Mouse (Mus musculus) megakaryocyte, embryonic 14.5 days (primary cell): ENCODE measurements around the gene Hebp1. TPM values are rescaled to one million over a fixed set of nuclear protein-coding genes. Genes with fewer than 3 reads are reported as not detected.

ENCODE experiments used
- H3K27me3 ChIP-seq: replicated peaks from 2 replicates; pipeline ENCODE3; 2012; ENCODE audit warnings: inconsistent platforms
- H3K36me3 ChIP-seq: replicated peaks from 2 replicates; pipeline ENCODE3; 2012; ENCODE audit warnings: low read length, inconsistent platforms, mixed read lengths
- H3K4me1 ChIP-seq: 2 replicates; pipeline ENCODE4 v1.6.1; 2012; ENCODE audit warnings: inconsistent platforms
- H3K4me3 ChIP-seq: replicated peaks from 2 replicates; pipeline ENCODE3; 2012; ENCODE audit warnings: moderate library complexity, mild to moderate bottlenecking, inconsistent platforms
- H3K9me3 ChIP-seq: 2 replicates; pipeline ENCODE4 v1.6.1; 2012; ENCODE audit warnings: inconsistent platforms
- FLI1 ChIP-seq: IDR thresholded peaks from 2 replicates; pipeline ENCODE4 v1.6.1; 2012; ENCODE audit warnings: low read length, inconsistent platforms, mixed read lengths
- GATA1 ChIP-seq: IDR thresholded peaks from 3 replicates; pipeline ENCODE4 v1.6.1; 2012; ENCODE audit warnings: mixed read lengths, low read length, inconsistent platforms, borderline replicate concordance
- polyA plus RNA-seq: library from polyadenylated mRNA; stranded (reverse); fragments of >175 nt; gene quantifications from 2 replicates; pipeline ENCODE4 v1.2.3, GENCODE M21; 2012; ENCODE audit warnings: low replicate concordance; ENCODE audit not compliant: insufficient read depth

Gene Hebp1
- polyA plus RNA-seq, 1 experiment = 3.9 TPM

- Histone ChIP-seq H3K4me3 (no peak overlapping the region), H3K4me1 (peaks cover 47% of the 10 kb centered on the region), H3K9me3 (no peaks in the 10 kb centered on the region), H3K36me3 (peaks cover 55% of the 10 kb centered on the region), H3K27me3 (no peaks in the 10 kb centered on the region)
- TF ChIP-seq GATA1 (no peak), FLI1 (no peak)
Measured at GRCm38 (mm10) chr6:135223786-135224416, 26.1 kb upstream of the Hebp1 start.

- H3K4me3 ChIP-seq = no peak overlapping the region
- no peak for TF ChIP-seq GATA1
- no peak for TF ChIP-seq FLI1
- no peaks in the 10 kb centered on the region for H3K27me3 ChIP-seq
- H3K4me1 ChIP-seq = peaks cover 58% of the 10 kb centered on the region
- H3K9me3 ChIP-seq = peaks cover 7% of the 10 kb centered on the region; the same call in 1 of the 2 replicates
- H3K36me3 ChIP-seq = peaks cover 53% of the 10 kb centered on the region
Measured at GRCm38 (mm10) chr6:135219916-135220315, 22.1 kb upstream of the Hebp1 start.

- peaks cover 59% of the 10 kb centered on the region for H3K36me3 ChIP-seq
- TF ChIP-seq FLI1 (no peak), GATA1 (no peak)
- H3K27me3 ChIP-seq = no peaks in the 10 kb centered on the region
- peak overlapping the region; percentile 44 for H3K4me3 ChIP-seq
- H3K9me3 ChIP-seq = peaks cover 7% of the 10 kb centered on the region; the same call in 1 of the 2 replicates
- H3K4me1 ChIP-seq = peaks cover 50% of the 10 kb centered on the region
Measured at GRCm38 (mm10) chr6:135218330-135218729, 20.5 kb upstream of the Hebp1 start.

- Histone ChIP-seq H3K9me3 (peaks cover 1% of the 10 kb centered on the region; the same call in 1 of the 2 replicates), H3K36me3 (peaks cover 60% of the 10 kb centered on the region), H3K4me3 (no peak overlapping the region), H3K27me3 (no peaks in the 10 kb centered on the region), H3K4me1 (peaks cover 23% of the 10 kb centered on the region)
- TF ChIP-seq FLI1 = no peak
- no peak for TF ChIP-seq GATA1
Measured at GRCm38 (mm10) chr6:135212666-135213065, 14.8 kb upstream of the Hebp1 start.

- peaks cover 15% of the 10 kb centered on the region for H3K4me1 ChIP-seq
- no peak overlapping the region for H3K4me3 ChIP-seq
- TF ChIP-seq GATA1 = no peak
- no peak for TF ChIP-seq FLI1
- H3K9me3 ChIP-seq = no peaks in the 10 kb centered on the region
- peaks cover 47% of the 10 kb centered on the region for H3K36me3 ChIP-seq
- H3K27me3 ChIP-seq = no peaks in the 10 kb centered on the region
Measured at GRCm38 (mm10) chr6:135211169-135211568, 13.3 kb upstream of the Hebp1 start.

GRCm38 (mm10) chr6:135206909-135207308 lies 9.1 kb upstream of the Hebp1 start:
- peaks cover 32% of the 10 kb centered on the region for H3K36me3 ChIP-seq
- no peaks in the 10 kb centered on the region for H3K9me3 ChIP-seq
- peaks cover 8% of the 10 kb centered on the region; the same call in 1 of the 2 replicates for H3K4me1 ChIP-seq
- H3K27me3 ChIP-seq = no peaks in the 10 kb centered on the region
- no peak overlapping the region for H3K4me3 ChIP-seq
- no peak for TF ChIP-seq GATA1
- no peak for TF ChIP-seq FLI1

- no peak for TF ChIP-seq GATA1
- Histone ChIP-seq H3K36me3 (peaks cover 24% of the 10 kb centered on the region), H3K4me3 (no peak overlapping the region), H3K9me3 (no peaks in the 10 kb centered on the region), H3K27me3 (no peaks in the 10 kb centered on the region), H3K4me1 (peaks cover 10% of the 10 kb centered on the region)
Measured at GRCm38 (mm10) chr6:135205802-135206201, 8.0 kb upstream of the Hebp1 start.

- peaks cover 20% of the 10 kb centered on the region for H3K4me1 ChIP-seq
Measured at GRCm38 (mm10) chr6:135204869-135205268, 7.0 kb upstream of the Hebp1 start.

GRCm38 (mm10) chr6:135203737-135204136 lies 5.9 kb upstream of the Hebp1 start:
- Histone ChIP-seq H3K36me3 (peaks cover 9% of the 10 kb centered on the region), H3K9me3 (no peaks in the 10 kb centered on the region), H3K4me1 (peaks cover 27% of the 10 kb centered on the region), H3K4me3 (no peak overlapping the region), H3K27me3 (no peaks in the 10 kb centered on the region)
- no peak for TF ChIP-seq GATA1
- no peak for TF ChIP-seq FLI1

More at GRCm38 (mm10) chr6:135204869-135205268, 7.0 kb upstream of the Hebp1 start:
- TF ChIP-seq GATA1 (no peak), FLI1 (no peak)
- no peaks in the 10 kb centered on the region for H3K27me3 ChIP-seq
- peaks cover 17% of the 10 kb centered on the region for H3K36me3 ChIP-seq
- no peak overlapping the region for H3K4me3 ChIP-seq
- H3K9me3 ChIP-seq = no peaks in the 10 kb centered on the region

GRCm38 (mm10) chr6:135202668-135203067 lies 4.8 kb upstream of the Hebp1 start:
- H3K4me1 ChIP-seq = peaks cover 37% of the 10 kb centered on the region
- H3K36me3 ChIP-seq = peaks cover 8% of the 10 kb centered on the region
- H3K9me3 ChIP-seq = no peaks in the 10 kb centered on the region
- no peak overlapping the region for H3K4me3 ChIP-seq
- no peaks in the 10 kb centered on the region for H3K27me3 ChIP-seq
- TF ChIP-seq GATA1 (no peak), FLI1 (no peak)
